Mouse (Mus musculus) bone marrow macrophage, adult 2 months (primary cell): Measurements from ENCODE around the gene Syngr2.

Source experiments
- CTCF ChIP-seq: IDR thresholded peaks from 2 replicates; pipeline ENCODE4 v1.5.1; 2012; ENCODE audit warnings: low read depth, mild to moderate bottlenecking, low read length, moderate library complexity
- POLR2A ChIP-seq: IDR thresholded peaks from 2 replicates; pipeline ENCODE4 v1.6.1; 2012; ENCODE audit warnings: mild to moderate bottlenecking, low read depth, low read length, borderline replicate concordance

DNA sequence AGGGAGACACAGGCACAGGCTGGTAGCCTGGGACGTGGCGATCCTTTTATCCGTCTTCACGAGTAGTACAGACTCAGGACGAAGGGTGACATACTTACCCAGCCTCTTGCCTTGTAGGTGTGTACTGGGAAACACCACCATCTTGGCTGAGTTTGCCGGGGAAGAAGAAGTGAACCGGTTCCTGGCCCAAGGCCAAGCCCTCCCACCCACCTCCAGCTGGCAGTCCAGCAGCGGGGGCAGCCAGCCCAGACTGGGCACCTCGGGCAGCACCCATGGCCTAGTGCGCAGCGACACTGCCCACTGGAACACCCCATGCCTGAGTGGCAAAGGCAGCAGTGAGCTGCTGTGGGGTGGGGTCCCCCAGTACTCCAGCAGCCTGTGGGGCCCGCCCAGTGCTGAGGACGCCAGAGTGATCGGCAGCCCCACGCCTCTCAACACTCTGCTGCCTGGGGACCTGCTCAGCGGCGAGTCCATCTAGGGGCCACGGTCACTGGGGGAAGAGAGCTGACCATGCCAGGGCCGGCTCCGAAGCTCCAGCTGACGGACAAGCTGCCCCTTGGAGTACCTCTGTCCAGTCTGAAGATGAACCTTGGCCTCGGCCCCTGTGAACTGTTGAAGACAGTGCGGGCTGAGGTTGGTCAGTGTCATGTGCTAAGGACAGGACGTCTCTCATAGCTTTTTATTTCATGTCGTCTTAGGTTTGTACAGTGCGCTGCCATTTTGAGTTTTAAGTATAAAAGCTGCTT is 48.9 kb upstream of the Syngr2 start:
- TF ChIP-seq CTCF (no peak), POLR2A (no peak)
